Mouse (Mus musculus): ENCODE measurements around the gene Cldn20. TPM values are rescaled to one million over a fixed set of nuclear protein-coding genes. Genes with fewer than 3 reads are reported as not detected.

Gene Cldn20
- polyA plus RNA-seq, 1 experiment from 2014 or later: not detected

GRCm38 (mm10) chr17:3547725-3548124 is 15.4 kb downstream of the Cldn20 start:
- no peaks in the 10 kb centered on the region for H3K27me3 ChIP-seq (ENCODE audit: insufficient read depth, low read length)
- no peaks in the 10 kb centered on the region for H3K9me3 ChIP-seq (ENCODE audit: low read length)
- H3K9ac ChIP-seq (replicated peaks; ENCODE audit: low read length): no peak overlapping the region
- H3K4me3 ChIP-seq (ENCODE audit: low read length): no peak overlapping the region
- H3K4me2 ChIP-seq (replicated peaks; ENCODE audit: low read depth, low read length): no peak overlapping the region
- H3K4me1 ChIP-seq (ENCODE audit: insufficient read depth, low read length): no peaks in the 10 kb centered on the region
- H3K27ac ChIP-seq (ENCODE audit: low read length): no peak overlapping the region
- peaks cover 3% of the 10 kb centered on the region; the same call in 1 of the 2 replicates for H3K36me3 ChIP-seq (ENCODE audit: insufficient read depth, low read length)
- 58% methylated on average over 7 of the region's 7 CpGs for WGBS
- ATAC-seq (ENCODE audit: low FRiP score, low TSS enrichment): no peak

GRCm38 (mm10) chr17:3556251-3556650 is 23.9 kb downstream of the Cldn20 start:
- no peaks in the 10 kb centered on the region for H3K36me3 ChIP-seq (ENCODE audit: insufficient read depth, low read length)
- no peak overlapping the region for H3K4me3 ChIP-seq (ENCODE audit: low read length)
- no peaks in the 10 kb centered on the region for H3K9me3 ChIP-seq (ENCODE audit: low read length)
- no peak for ATAC-seq (ENCODE audit: low FRiP score, low TSS enrichment)
- H3K4me1 ChIP-seq (ENCODE audit: insufficient read depth, low read length): peaks cover 13% of the 10 kb centered on the region
- peak overlapping the region; percentile 92; the same call in 1 of the 2 replicates for H3K27ac ChIP-seq (ENCODE audit: low read length)
- 64% methylated on average over 1 of the region's 1 CpGs for WGBS
- H3K4me2 ChIP-seq (replicated peaks; ENCODE audit: low read depth, low read length): peak overlapping the region; percentile 76; the same call in 1 of the 2 replicates
- H3K27me3 ChIP-seq (ENCODE audit: insufficient read depth, low read length): no peaks in the 10 kb centered on the region
- no peak overlapping the region for H3K9ac ChIP-seq (replicated peaks; ENCODE audit: low read length)

- ATAC-seq (ENCODE audit: low FRiP score, low TSS enrichment): peak; percentile 100
- Histone ChIP-seq H3K4me1 (ENCODE audit: insufficient read depth, low read length) (peaks cover 13% of the 10 kb centered on the region), H3K4me2 (replicated peaks; ENCODE audit: low read depth, low read length) (peak within 1 kb of the TSS; percentile 76), H3K27me3 (ENCODE audit: insufficient read depth, low read length) (no peaks in the 10 kb centered on the region), H3K4me3 (ENCODE audit: low read length) (peak within 1 kb of the TSS; percentile 65), H3K9ac (replicated peaks; ENCODE audit: low read length) (peak within 1 kb of the TSS; percentile 78), H3K9me3 (ENCODE audit: low read length) (no peaks in the 10 kb centered on the region), H3K36me3 (ENCODE audit: insufficient read depth, low read length) (no peaks in the 10 kb centered on the region), H3K27ac (ENCODE audit: low read length) (peak within 1 kb of the TSS; percentile 92)
- under 1% methylated on average over 60 of the region's 60 CpGs for WGBS
Observed at GRCm38 (mm10) chr17:3557331-3558311, 25.3 kb downstream of the Cldn20 start, which contains the start of gene Tfb1m. TSS of gene Tfb1m (minus strand) at chr17:3557781.

- Histone ChIP-seq H3K36me3 (ENCODE audit: insufficient read depth, low read length) (no peaks in the 10 kb centered on the region), H3K27ac (ENCODE audit: low read length) (peak overlapping the region; percentile 88), H3K4me2 (replicated peaks; ENCODE audit: low read depth, low read length) (peak overlapping the region; percentile 76), H3K27me3 (ENCODE audit: insufficient read depth, low read length) (no peaks in the 10 kb centered on the region), H3K9me3 (ENCODE audit: low read length) (no peaks in the 10 kb centered on the region), H3K9ac (replicated peaks; ENCODE audit: low read length) (peak overlapping the region; percentile 55; the same call in 1 of the 2 replicates), H3K4me3 (ENCODE audit: low read length) (peak overlapping the region; percentile 65), H3K4me1 (ENCODE audit: insufficient read depth, low read length) (peaks cover 13% of the 10 kb centered on the region)
- WGBS: 80% methylated on average over 9 of the region's 9 CpGs
- ATAC-seq (ENCODE audit: low FRiP score, low TSS enrichment): no peak
Observed at GRCm38 (mm10) chr17:3558356-3558870, 26.1 kb downstream of the Cldn20 start.

DNA sequence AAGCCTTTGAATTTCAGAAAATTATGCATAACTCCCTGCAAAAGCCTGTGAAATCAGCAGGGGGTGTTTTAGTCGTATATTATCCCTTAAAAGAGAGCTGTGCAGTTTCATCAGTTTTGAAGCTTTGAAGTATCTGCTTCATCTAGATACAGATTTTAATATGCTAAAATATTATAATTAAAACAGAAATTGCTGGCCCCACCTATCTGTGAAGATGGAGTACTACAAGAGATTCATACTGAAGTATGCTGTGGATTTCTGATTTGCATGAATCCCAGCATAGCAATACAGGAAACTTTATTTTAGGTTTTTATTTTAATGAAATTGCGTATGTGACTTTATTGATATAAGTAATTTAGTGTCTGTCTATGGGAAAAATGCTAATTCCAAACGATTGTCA is 28.2 kb downstream of the Cldn20 start:
- Histone ChIP-seq H3K27ac (ENCODE audit: low read length) (no peak overlapping the region), H3K27me3 (ENCODE audit: insufficient read depth, low read length) (no peaks in the 10 kb centered on the region), H3K4me1 (ENCODE audit: insufficient read depth, low read length) (peaks cover 13% of the 10 kb centered on the region), H3K9me3 (ENCODE audit: low read length) (no peaks in the 10 kb centered on the region), H3K9ac (replicated peaks; ENCODE audit: low read length) (no peak overlapping the region), H3K36me3 (ENCODE audit: insufficient read depth, low read length) (no peaks in the 10 kb centered on the region), H3K4me2 (replicated peaks; ENCODE audit: low read depth, low read length) (no peak overlapping the region), H3K4me3 (ENCODE audit: low read length) (no peak overlapping the region)
- no peak for ATAC-seq (ENCODE audit: low FRiP score, low TSS enrichment)
- 74% methylated on average over 3 of the region's 3 CpGs for WGBS

DNA sequence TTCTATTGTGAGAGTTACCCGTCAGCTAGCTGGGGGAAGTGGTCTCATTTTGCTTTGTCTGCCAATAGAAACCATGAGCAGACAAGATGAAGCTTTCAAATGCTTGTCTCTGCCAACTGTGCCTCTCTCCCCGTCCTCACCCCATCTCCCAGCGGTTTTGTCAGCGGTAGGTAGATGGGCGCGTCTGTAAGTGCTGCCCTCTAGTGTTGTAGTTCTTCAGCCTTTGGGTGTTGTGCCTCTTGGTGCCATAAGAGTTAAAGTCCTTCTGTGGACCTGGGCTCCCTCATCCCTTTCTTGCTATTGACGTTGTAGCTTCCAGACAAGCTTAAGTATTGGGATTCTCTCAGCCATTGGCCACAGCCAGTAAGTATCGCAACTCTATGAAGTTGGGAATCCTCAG is 30.1 kb downstream of the Cldn20 start:
- ATAC-seq (ENCODE audit: low FRiP score, low TSS enrichment): no peak
- H3K9ac ChIP-seq (replicated peaks; ENCODE audit: low read length): no peak overlapping the region
- no peak overlapping the region for H3K27ac ChIP-seq (ENCODE audit: low read length)
- 0 out of 2 replicates have a peak, but pooled peaks cover 5% of the 10 kb centered on the region for H3K4me1 ChIP-seq (ENCODE audit: insufficient read depth, low read length)
- no peak overlapping the region for H3K4me3 ChIP-seq (ENCODE audit: low read length)
- 53% methylated on average over 8 of the region's 8 CpGs for WGBS
- H3K36me3 ChIP-seq (ENCODE audit: insufficient read depth, low read length): no peaks in the 10 kb centered on the region
- H3K9me3 ChIP-seq (ENCODE audit: low read length): no peaks in the 10 kb centered on the region
- H3K27me3 ChIP-seq (ENCODE audit: insufficient read depth, low read length): no peaks in the 10 kb centered on the region
- H3K4me2 ChIP-seq (replicated peaks; ENCODE audit: low read depth, low read length): no peak overlapping the region

- Histone ChIP-seq H3K4me3 (ENCODE audit: low read length) (no peak overlapping the region), H3K36me3 (ENCODE audit: insufficient read depth, low read length) (no peaks in the 10 kb centered on the region), H3K27ac (ENCODE audit: low read length) (no peak overlapping the region), H3K27me3 (ENCODE audit: insufficient read depth, low read length) (0 out of 2 replicates have a peak, but pooled peaks cover 2% of the 10 kb centered on the region), H3K4me1 (ENCODE audit: insufficient read depth, low read length) (no peaks in the 10 kb centered on the region), H3K4me2 (replicated peaks; ENCODE audit: low read depth, low read length) (peak overlapping the region; percentile 22), H3K9me3 (ENCODE audit: low read length) (no peaks in the 10 kb centered on the region), H3K9ac (replicated peaks; ENCODE audit: low read length) (no peak overlapping the region)
- ATAC-seq (ENCODE audit: low FRiP score, low TSS enrichment): no peak
- WGBS: 4% methylated on average over 12 of the region's 12 CpGs
Observed at GRCm38 (mm10) chr17:3570876-3571275, 38.5 kb downstream of the Cldn20 start.

Other genes starting within 250 kb of the Cldn20 start
- gene Tiam2, start 206.0 kb upstream of the Cldn20 start, polyA plus RNA-seq (2015; fragmentation: Nextera tagmentation; extraction: Ambion mirVana): 5.0 and 5.5 TPM in 2 replicates
- gene Tfb1m, start 25.2 kb downstream of the Cldn20 start, polyA plus RNA-seq (2015; fragmentation: Nextera tagmentation; extraction: Ambion mirVana): 15.2 and 16.0 TPM in 2 replicates
- not detected in 2 replicates for gene Nox3, start 163.7 kb downstream of the Cldn20 start, polyA plus RNA-seq (2015; fragmentation: Nextera tagmentation; extraction: Ambion mirVana)

Measured in kidney, embryonic 16.5 days (tissue).